Mouse (Mus musculus): Measurements from ENCODE around the gene Gm17387.

Gene Gm17387

DNA sequence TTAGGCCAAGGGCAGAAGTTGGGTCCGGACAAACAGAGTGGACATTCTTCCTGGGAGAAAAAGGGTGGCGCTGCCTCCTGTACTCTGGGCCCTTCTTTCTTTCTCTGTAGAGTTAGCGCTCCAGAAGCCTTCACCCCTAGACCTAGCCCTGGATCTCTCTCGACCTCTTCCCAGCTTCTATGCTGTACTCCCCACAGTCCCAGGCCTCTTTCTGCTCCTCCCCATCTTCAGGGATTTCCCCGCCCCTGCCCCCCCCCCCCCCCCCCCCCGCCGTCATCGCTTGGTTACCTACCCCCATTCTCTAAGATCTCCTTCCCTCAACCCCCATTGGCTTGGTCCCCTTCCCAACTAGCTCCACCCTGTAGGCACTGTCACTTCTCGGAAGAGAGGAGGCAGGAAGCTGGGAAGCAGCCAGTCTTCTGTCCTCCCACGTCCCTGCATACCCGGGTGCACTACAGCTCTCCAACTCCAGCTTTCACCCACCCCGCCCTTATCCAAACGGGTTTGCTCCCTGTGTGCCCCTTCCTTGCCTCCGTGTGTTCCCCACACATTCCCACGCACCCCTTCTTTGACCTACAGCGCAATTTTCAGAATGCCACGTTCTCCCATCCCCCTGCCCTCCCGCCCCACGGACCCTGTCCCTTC lies 18.8 kb downstream of the Gm17387 start:
- DNase-seq (ENCODE audit: low read depth, low spot score) = no peak

DNA sequence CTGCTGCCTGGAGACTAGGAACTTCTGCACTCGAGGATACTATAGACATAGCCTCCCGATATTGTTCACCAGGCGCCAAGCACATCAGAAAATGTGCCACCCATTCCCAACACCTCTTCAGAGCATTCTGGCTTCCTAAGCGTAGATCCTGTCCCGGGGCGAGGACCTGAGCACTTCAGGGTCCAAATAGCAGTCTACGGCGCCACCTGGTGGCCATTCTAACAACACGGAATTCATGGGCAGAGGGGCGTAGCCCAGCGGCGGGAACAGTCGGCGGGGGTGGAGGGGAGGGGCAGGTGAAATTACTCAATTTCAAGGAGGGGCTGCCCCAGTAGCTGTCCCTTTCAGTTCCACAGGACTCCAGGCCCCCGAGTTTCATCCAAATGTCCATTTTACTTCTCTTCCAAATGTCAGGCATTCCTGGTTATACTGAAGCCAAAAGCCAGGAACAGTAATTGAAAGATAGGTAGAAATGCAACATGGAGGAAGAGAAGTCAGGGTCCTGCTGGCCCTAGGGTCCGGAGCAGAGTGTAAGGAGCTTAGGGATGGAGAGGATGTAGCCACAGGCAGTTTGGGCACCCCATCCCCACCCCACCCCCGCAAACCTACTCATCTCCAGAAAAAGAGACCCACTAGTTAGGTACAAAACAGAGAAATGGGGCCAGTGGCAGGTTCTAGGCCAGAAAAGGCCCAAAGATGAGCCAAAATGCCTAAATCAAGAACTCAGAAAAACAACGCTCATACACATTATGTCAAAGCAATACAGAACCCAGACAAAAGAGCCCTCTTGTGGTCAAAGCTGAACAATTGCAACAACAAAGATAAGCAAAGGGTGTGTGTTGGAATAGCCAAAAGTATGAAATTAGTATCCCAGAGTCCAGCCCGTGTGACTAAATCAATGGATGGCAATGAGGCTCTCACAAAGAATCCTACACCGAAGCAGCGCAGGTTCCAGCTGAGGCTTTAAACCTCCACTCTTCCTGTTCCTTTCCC lies 19.6 kb downstream of the Gm17387 start:
- DNase-seq (ENCODE audit: low read depth, low spot score) = peak; percentile 96

DNA sequence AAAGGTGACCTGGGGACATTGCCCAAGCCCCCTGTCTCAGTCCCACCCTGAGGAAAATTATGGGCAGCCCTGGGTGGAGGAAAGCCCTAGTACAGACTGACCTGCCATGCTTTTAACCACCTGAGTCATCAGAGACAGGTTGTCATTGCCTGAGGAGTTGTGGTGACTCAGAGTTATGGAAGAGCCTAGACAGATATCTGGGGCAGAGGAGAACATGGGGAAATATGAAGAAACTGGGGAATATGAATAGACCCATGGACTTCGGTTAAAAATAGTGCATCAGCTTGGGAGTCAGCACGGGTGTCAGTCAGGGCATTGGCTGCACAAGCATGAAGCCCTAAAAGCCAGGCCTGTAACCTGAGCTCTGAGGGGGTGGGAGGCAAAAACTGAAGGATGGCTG lies 20.4 kb downstream of the Gm17387 start:
- peak; percentile 1 for DNase-seq (ENCODE audit: low read depth, low spot score)

DNA sequence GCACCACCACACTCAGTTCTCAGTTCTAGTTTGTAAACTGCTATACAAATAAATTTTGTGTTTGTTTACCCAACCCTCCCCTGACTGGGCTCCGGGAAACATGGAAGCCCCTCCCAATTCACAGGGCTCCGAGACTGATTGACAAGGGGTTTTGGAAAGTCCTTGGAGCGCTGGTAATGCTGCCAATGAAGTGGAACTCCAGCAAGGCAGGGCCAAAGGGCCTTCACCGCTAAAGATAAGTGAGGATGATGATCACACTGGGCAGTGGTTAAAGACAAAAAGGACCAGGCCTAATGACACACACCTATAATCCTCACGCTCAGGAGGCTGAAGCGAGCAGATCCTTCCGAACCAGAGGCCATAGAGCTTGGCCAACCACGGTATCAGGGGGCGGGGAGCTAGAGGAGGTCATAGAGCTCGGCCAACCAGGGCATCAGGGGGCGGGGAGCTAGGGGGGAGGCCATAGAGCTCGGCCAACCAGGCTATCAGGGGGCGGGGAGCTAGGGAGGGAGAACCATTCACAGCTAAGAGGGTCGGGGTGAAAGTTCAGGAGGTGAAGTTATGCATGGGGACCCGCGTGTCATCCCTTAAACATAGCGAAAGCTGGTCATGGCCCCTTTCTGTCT lies 22.2 kb downstream of the Gm17387 start:
- DNase-seq (ENCODE audit: low read depth, low spot score) = no peak

DNA sequence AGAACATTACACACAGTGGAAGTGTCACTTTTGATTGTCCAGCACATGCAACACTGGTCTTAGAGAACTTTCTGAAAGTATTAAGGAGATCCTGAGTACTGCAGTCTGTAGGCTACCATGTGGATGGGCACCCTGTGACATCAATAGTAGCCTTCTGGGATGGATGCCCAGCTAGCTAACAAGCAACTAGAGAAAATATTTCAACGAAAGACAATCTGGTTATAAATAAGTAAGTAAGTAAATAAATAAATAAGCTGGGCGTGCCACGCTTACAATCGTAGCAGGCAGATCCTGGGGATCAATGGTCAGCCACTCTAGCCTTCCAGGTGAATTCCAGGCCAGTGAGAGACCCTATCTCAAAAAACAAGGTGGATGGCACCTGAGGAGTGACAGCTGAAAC lies 23.1 kb downstream of the Gm17387 start:
- no peak for DNase-seq (ENCODE audit: low read depth, low spot score)

DNA sequence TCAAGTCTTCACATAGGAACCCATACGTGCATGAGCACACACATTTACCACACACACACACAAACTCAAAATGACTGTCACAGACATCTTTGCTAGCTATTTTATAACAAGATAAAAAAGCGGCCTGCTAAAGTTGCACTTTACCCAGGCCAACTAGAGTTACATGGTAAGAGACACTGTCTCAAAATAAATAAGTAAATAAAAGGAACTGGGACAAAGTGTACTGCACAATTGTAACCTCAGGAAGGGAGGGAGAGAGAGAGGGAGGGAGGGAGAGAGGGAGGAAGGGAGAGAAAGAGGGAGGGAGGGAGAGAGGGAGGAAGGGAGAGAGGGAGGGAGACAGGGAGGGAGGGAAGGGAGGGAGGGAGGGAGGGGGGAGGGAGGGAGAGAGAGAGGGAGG lies 23.5 kb downstream of the Gm17387 start:
- no peak for DNase-seq (ENCODE audit: low read depth, low spot score)

DNA sequence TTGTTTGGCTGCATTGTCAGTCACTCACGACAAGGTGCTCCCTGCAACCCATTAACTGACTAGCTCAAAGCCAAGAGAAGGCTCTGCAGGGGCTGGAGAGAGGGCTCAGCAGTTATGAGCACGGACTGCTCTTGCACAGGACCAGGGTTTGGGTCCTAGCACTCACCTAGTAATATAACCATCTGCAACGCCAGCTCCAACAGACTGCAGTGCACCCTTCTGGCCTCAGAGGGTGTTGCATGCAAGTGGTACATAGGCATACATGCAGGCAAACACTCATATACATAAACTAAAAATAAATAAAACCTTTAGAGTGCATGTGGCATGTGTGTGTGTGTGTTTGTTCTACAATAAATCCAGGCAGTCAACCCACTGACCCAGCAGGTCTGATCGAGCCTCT lies 26.9 kb downstream of the Gm17387 start:
- no peak for DNase-seq (ENCODE audit: low read depth, low spot score)

DNA sequence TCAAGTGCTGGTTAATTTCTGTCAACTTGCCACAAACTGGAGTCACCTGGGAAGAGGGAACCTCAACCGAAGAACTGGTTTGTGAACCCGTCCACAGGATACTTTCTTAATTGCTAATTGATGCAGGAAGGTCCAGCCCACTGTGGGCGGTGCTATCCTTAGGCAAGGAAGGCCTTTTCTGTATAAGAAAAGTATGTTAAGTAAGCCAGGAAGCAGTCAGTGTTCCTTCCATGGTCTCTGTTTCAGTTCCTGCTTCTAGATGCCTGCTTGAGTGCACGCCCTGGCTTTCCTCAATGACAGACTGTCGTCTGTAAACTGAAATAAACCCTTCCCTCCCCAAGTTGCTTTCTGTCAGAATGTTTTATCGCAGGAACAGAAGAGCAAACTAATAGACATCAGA lies 28.0 kb downstream of the Gm17387 start:
- DNase-seq (ENCODE audit: low read depth, low spot score) = no peak

DNA sequence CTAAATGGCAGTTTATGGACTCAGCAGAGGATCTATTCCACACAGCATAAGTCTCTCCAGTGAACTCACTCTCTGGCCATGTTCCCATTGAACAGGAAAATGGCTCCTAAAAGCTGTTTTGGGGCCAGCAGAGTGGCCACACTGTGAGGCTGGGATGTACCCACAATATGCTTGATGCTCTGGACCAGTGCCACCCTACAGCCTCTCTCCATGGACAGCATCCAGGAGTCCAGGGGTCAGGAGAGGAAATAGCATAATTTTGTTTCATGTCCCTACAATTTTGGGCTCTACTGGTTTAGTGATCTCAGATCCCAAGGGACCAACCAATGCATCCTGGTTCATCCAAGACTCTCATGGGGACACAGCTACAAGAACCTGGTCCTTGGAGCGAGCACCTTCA lies 28.6 kb downstream of the Gm17387 start:
- no peak for DNase-seq (ENCODE audit: low read depth, low spot score)

DNA sequence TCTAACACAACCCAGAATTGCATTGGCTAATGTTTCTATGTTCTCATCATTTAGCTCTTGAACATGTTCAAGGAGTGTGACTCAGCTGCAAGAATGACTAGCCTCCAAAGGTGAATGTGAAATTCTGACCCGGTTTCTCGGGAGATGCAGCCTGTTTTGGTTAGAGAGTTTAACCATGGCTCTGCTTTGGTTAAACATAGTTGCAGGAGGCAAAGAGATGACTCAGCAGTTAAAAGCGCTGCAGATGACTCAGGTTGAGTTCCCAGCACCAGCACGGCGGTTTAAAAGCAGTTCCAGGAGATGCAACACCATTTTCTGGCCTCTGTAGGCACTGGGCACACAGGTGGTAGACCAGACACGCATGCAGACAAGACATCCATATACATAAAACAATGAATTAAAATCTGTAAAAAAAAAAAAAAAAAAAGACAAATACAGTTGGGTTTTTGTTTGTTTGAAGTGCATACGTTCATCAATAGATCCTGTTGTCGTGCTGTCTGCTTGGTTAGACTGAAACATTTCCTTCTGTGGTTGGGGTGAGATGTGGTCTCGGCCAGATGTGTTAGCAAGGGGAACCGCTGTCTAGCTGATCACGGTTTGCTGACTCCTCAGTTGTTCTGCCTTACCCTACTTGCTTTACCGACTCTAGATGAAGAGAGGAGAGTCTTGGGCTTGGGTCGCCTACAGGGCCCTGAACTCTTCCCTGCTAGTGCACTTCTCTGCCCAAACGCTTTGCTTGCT lies 29.8 kb downstream of the Gm17387 start:
- DNase-seq (ENCODE audit: low read depth, low spot score) = peak; percentile 71

DNA sequence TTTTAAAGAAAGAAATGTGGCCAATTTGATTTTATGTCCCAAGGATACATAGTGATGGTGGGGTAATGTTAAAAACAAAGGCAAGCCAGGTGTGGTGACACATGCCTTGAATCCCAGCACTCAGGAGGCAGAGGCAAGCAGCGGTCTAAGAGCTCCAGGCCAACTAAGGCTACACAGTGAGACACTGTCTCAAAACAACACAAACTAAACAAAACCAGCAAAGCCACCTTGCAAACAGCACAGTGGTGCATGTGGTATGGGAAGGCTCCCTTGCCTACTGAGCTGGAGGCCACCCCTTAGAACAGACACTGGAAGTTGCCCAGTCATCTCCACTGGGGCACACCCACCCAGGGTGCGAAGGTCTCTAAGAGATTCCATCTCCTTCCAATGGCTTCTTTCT lies 31.0 kb downstream of the Gm17387 start:
- no peak for DNase-seq (ENCODE audit: low read depth, low spot score)

DNA sequence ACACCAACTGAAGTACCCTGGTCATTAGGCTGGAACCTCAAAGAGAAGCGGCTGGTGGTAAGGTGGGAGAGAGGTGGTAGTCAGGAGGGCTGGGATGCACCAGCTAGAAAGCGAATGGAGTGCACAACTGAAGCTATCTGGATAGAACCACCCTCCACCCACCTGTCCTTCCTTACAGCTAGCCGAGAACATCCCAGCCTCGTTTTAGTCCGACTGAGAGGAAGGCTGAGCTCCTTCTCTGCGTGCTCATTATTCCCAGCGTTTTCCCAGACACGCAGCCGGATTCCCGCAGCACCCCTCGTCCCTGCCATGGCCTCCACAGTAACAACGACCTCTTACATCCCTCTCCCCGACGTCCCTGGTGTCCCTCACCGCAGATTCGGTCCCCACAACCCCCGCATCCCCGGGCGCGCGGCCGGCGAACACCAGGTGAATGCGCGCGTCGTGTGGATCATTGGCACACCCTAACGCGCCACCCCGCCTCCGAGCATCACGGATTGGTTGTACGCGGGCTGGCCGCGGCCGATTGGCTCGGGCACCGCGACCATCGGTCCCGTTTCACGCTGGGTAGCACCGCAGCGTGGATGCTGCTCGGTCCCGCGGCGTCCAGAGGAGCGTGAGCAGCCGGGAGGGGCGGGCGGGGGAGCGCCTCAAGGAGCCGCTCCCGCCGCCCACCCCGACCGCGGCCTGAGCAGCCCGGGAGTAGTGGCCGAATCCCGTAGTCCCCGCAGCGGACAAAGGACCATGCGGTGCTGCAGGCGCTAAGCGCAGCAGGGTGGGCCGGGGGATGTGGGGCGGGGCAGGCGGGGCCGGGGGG lies 31.7 kb downstream of the Gm17387 start, which contains the start of gene B4galnt4:
TSS of gene B4galnt4 (plus strand) at position 679 of the 817 bp plus-strand sequence.
- DNase-seq (ENCODE audit: low read depth, low spot score) = peak; percentile 78

DNA sequence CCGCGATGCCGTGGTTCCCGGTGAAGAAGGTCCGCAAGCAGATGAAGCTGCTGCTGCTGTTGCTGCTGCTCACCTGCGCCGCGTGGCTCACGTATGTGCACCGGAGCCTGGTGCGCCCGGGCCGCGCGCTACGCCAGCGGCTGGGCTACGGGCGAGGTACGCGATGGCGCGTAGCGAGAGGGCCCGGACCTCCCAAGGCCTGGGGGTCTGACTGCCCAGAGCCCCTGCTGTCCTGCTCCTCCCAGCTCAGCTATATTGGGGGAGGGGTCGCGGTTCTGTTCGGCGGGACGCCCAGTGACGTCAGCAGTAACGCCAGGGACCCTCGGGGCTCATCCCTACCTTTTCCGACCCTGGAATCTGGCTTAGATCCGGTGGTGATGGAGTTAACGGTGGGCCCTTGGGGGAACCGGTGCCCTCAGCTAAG lies 32.4 kb downstream of the Gm17387 start:
- DNase-seq (ENCODE audit: low read depth, low spot score) = peak; percentile 57

DNA sequence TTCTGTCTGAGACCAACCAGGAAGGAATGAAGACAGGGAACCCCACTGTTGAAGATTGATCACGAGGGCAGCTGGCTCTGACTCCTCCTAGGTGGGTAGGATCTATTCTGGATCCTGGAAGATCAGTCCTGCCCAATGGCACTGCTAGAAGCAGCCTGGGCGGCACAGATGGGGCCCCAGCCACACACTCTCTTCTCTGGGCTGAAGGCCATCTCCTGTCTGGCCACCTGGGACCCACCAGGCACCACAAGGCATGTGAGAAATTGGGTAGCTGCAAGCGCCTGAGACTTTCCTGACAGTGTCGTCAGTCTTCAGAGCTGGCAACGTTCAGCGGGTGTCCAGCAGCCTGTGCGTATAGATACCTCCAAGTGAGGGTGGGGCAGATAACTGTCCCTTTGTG lies 33.6 kb downstream of the Gm17387 start:
- DNase-seq (ENCODE audit: low read depth, low spot score) = no peak

DNA sequence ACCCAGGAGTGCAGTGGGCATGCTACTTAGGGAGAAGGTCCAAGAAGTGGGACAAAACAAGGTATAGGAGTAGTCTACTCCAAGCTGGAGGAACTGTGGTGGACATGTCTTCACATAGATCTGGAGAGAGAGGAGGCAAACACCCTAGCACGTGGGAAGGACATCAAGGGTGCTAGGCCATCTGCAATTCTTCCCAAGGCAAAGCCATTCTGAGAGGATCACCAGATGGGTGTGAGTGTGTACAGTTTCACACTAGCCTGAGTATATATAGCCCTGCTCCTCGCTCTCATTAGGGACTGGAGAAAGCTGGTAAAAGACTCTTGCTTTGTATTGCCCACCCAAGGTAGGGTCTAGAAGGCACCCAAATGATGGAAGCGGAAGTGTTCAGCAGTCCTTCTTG lies 34.4 kb downstream of the Gm17387 start:
- DNase-seq (ENCODE audit: low read depth, low spot score) = no peak

DNA sequence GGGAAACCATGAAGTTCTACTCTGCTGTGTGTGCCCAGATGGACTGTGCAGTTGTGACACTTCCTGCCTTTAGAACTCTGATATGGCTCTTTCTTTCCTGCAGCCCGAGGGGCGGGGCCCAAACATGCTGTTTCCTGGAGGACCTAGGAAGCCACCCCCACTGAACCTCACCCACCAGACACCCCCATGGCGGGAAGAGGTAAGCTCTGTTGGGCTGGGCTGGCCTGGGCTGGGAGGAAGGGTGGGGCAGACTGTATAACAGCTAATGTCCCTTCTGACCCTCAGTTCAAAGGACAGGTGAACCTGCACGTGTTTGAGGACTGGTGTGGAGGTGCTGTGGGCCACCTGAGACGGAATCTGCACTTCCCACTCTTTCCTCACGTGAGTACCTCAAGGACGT lies 35.2 kb downstream of the Gm17387 start:
- peak; percentile 51 for DNase-seq (ENCODE audit: low read depth, low spot score)

DNA sequence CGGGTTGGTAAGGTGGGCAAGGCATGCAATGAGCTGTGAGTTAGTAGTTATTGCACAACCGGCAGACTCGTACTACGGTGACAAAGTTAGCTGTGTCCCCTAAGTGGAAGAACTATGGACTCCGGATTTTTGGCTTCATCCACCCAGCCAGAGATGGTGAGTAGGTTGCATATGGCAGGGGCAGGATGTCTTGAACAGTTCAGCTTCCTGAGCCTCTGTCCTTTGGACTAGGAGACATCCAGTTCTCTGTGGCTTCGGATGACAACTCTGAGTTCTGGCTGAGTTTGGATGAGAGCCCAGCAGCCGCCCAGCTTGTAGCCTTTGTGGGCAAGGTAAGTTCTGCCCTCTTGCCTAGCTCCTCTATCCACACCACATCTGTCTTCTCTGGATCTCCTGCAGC lies 35.6 kb downstream of the Gm17387 start:
- DNase-seq (ENCODE audit: low read depth, low spot score) = no peak

DNA sequence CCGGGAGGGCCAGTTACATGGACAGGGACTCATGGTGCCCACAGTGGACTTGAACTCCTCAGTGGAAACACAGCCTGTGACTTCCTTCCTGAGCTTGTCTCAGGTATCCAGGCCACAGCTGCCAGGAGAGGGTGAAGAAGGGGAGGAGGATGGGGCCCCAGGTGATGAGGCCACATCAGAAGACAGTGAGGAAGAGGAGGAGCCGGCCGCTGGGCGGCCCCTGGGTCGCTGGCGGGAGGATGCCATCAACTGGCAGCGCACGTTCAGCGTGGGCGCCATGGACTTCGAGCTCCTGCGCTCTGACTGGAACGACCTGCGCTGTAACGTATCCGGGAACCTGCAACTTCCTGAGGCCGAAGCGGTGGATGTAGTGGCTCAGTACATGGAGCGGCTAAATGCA lies 39.4 kb downstream of the Gm17387 start:
- DNase-seq (ENCODE audit: low read depth, low spot score) = no peak

DNA sequence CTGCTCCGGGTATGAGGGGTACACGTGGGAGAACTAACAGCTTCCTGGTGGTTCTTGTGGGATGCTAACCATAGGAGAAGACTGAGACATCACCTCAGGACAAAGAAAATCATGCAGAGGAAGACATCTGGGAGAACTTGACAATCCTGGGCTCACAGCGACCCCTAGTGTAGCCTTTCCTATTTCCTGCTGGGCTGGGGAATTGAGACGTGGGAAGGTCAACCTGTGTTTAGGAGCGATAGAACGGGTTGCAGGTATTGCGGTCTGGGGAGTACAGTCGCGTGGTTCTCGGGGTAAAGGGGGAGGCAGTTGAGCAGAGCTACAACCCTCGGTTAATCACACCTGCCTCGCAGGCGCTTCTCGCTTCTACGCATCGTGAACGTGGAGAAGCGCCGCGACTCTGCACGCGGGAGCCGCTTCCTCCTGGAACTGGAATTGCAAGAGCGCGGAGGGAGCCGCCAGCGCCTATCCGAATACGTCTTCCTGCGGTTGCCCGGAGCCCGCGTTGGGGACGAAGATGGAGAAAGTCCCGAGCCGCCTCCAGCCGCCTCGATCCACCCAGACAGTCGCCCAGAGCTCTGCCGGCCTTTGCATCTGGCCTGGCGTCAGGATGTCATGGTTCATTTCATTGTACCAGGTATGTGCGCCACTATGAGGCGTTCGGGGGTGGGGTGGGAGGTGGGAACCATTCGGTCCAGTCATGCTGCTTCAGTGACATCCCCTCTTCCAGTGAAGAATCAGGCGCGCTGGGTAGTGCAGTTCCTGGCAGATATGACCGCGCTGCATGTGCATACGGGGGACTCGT lies 41.3 kb downstream of the Gm17387 start:
- DNase-seq (ENCODE audit: low read depth, low spot score) = peak; percentile 85
